Mouse (Mus musculus) stomach, postnatal 0 days (tissue): ENCODE results near the gene Prelid1.

Source experiments
- CTCF ChIP-seq: IDR thresholded peaks from 2 replicates; pipeline ENCODE4 v1.5.1; 2016; ENCODE audit warnings: antibody characterized with exemption, low read depth, mild to moderate bottlenecking, moderate library complexity
- EP300 ChIP-seq: optimal IDR thresholded peaks from 2 replicates; pipeline ENCODE3; 2016; ENCODE audit warnings: antibody characterized with exemption

DNA sequence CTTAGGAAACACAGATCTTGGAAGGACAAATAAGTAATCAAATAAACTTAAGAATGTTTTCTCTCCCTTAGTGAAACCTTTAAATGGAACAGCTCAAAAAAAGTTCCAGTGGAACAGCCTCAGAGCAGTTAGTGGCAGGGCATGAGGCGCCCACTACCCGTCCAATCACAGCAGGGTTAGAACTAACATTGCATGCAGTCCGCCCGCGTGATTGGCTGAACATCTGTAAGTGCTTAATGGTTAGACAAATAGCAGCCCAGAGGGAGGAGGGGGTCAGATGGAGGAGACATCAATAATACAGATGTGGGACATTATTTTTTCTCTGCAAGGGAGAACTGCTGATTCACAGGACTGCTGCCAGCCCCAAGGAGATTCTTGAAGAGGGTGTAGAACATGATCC is 43.1 kb upstream of the Prelid1 start:
- no peak for TF ChIP-seq CTCF
- no peak for TF ChIP-seq EP300
